8 mouse cellular contexts compared by ENCODE assay signal in the genomic region with DNA sequence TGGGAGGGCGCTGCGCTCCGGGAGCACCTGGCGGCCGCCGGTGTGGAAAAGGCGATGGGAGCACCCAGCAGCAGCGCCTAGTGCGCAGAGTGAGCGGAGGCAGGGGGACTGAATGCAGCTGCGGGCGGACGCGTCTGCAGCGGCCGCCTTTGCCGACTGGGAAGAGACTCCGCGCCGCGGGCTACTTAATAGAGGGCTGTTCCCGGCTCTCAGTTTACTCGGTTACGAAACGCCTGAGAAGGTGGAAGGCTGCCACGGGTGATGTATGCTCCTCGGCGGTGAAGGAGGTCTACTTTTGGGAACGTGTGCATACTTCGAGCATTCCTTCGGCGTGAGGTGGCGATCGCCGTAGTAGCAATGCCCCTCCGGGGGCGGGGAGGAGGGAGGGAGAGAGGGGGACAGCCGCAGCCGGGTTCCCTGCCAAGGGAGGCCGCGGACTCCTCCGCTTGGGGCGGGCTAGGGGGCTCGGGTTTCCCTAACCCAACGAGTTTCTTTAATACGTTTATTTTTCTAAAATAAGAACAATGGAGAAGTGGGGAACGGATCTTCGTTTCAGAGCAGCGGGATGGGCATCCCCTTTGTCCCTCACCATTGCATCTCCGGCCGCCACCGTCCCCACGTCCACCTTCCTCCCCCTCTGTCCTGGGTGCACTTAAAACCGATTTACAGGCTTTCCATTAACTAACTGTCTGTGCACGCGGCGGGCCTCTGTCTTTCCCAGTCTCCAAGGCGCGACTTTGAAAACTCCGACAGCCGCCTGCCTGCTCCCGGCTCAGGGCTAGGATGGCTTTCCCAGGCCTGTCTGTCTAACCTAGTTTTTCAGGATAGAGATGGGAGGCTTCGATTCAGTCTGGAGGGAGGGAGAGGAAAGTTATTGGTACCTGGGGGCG. TPM values are rescaled to one million over a fixed set of nuclear protein-coding genes. Genes with fewer than 3 reads are reported as not detected.
DNase-seq lines count a peak whose midpoint lies in the region; ATAC-seq and TF ChIP-seq lines count a peak whose summit lies in the region.

Gene Col12a1, minus strand, starts transcription at position 351 of the 890 bp plus-strand sequence.

- no peaks in the 10 kb centered on the region for H3K79me2 ChIP-seq in heart, adult 2 months (replicated peaks; ENCODE audit: control insufficient read depth, insufficient read depth, low read length)

- TF ChIP-seq EP300 in heart, adult 2 months (IDR thresholded peaks at IDR 0.05; ENCODE audit: insufficient read depth, low read depth, low read length) = no peak
- TF ChIP-seq EP300 in lung, postnatal 0 days (IDR thresholded peaks at IDR 0.05) = peak; percentile 29; the same call in 1 of the 2 replicates

- peak within 1 kb of the TSS; percentile 76 for H3K27ac ChIP-seq in embryonic facial prominence, embryonic 12.5 days
- no peak within 1 kb of the TSS for H3K27ac ChIP-seq in heart, adult 2 months
- H3K27ac ChIP-seq in kidney, embryonic 15.5 days = peak within 1 kb of the TSS; percentile 75
- H3K27ac ChIP-seq in lung, postnatal 0 days (ENCODE audit: low read length) = no peak within 1 kb of the TSS

- H3K27me3 ChIP-seq in embryonic facial prominence, embryonic 12.5 days = peaks cover 13% of the 10 kb centered on the region
- H3K27me3 ChIP-seq in heart, adult 2 months (ENCODE audit: control insufficient read depth, insufficient read depth, low read length) = peaks cover 5% of the 10 kb centered on the region; the same call in 1 of the 2 replicates
- H3K27me3 ChIP-seq in kidney, embryonic 15.5 days = peaks cover 39% of the 10 kb centered on the region
- H3K27me3 ChIP-seq in lung, postnatal 0 days (replicated peaks; ENCODE audit: insufficient read depth, low read length) = peaks cover 7% of the 10 kb centered on the region

- peak within 1 kb of the TSS; percentile 55 for H3K4me3 ChIP-seq in embryonic facial prominence, embryonic 12.5 days
- H3K4me3 ChIP-seq in heart, adult 2 months = peak within 1 kb of the TSS; percentile 46
- peak within 1 kb of the TSS; percentile 55 for H3K4me3 ChIP-seq in kidney, embryonic 15.5 days (replicated peaks)
- peak within 1 kb of the TSS; percentile 45 for H3K4me3 ChIP-seq in lung, postnatal 0 days (ENCODE audit: low read depth, low read length)

- H3K9me3 ChIP-seq in embryonic facial prominence, embryonic 12.5 days = peaks cover 3% of the 10 kb centered on the region; the same call in 1 of the 2 replicates
- no peaks in the 10 kb centered on the region for H3K9me3 ChIP-seq in kidney, embryonic 15.5 days (replicated peaks)
- no peaks in the 10 kb centered on the region for H3K9me3 ChIP-seq in lung, postnatal 0 days (ENCODE audit: low read length)

- no peak for TF ChIP-seq CTCF in heart, adult 2 months (IDR thresholded peaks at IDR 0.05)
- TF ChIP-seq CTCF in lung, postnatal 0 days (IDR thresholded peaks at IDR 0.05) = no peak; the same call in none of the 2 replicates

- WGBS in embryonic facial prominence, embryonic 12.5 days = under 1% methylated on average over 64 of the region's 64 CpGs
- WGBS in heart, adult 2 months = under 1% methylated on average over 64 of the region's 64 CpGs
- under 1% methylated on average over 64 of the region's 64 CpGs for WGBS in kidney, embryonic 15.5 days
- WGBS in lung, postnatal 0 days = under 1% methylated on average over 57 of the region's 64 CpGs

- peak within 1 kb of the TSS; percentile 59 for H3K9ac ChIP-seq in embryonic facial prominence, embryonic 12.5 days
- peak within 1 kb of the TSS; percentile 44 for H3K9ac ChIP-seq in heart, adult 2 months (ENCODE audit: low read depth, low read length)
- peak within 1 kb of the TSS; percentile 43 for H3K9ac ChIP-seq in kidney, embryonic 15.5 days
- peak within 1 kb of the TSS; percentile 41; the same call in 1 of the 2 replicates for H3K9ac ChIP-seq in lung, postnatal 0 days (replicated peaks; ENCODE audit: low read depth)

- peak within 1 kb of the TSS; percentile 68 for H3K4me2 ChIP-seq in embryonic facial prominence, embryonic 12.5 days (replicated peaks)
- peak within 1 kb of the TSS; percentile 90 for H3K4me2 ChIP-seq in kidney, embryonic 15.5 days
- H3K4me2 ChIP-seq in lung, postnatal 0 days (replicated peaks; ENCODE audit: low read depth, low read length) = peak within 1 kb of the TSS; percentile 93

- peaks cover 33% of the 10 kb centered on the region for H3K4me1 ChIP-seq in embryonic facial prominence, embryonic 12.5 days
- no peaks in the 10 kb centered on the region; the same call in 1 of the 2 replicates for H3K4me1 ChIP-seq in heart, adult 2 months (ENCODE audit: control insufficient read depth, insufficient read depth, low read length)
- peaks cover 60% of the 10 kb centered on the region for H3K4me1 ChIP-seq in kidney, embryonic 15.5 days
- H3K4me1 ChIP-seq in lung, postnatal 0 days (ENCODE audit: insufficient read depth, low read depth, low read length) = peaks cover 19% of the 10 kb centered on the region

- intact Hi-C loops in heart, adult 2 months (cut with DNase I) = loop anchor here (5.0 to 10.0 kb wide), 3 partner anchors 351 to 1071 kb away; no protein-coding TSS in a partner anchor

- no peaks in the 10 kb centered on the region for H3K36me3 ChIP-seq in embryonic facial prominence, embryonic 12.5 days
- no peaks in the 10 kb centered on the region for H3K36me3 ChIP-seq in heart, adult 2 months (ENCODE audit: control insufficient read depth, insufficient read depth, low read length)
- H3K36me3 ChIP-seq in kidney, embryonic 15.5 days = no peaks in the 10 kb centered on the region
- no peaks in the 10 kb centered on the region for H3K36me3 ChIP-seq in lung, postnatal 0 days (ENCODE audit: insufficient read depth, low read length)

- ATAC-seq in embryonic facial prominence, embryonic 12.5 days (ENCODE audit: insufficient number of reproducible peaks, insufficient read depth, low FRiP score, low TSS enrichment) = peak; percentile 48
- ATAC-seq in kidney, embryonic 15.5 days (replicated peaks; ENCODE audit: low FRiP score) = peak; percentile 68
- ATAC-seq in lung, postnatal 0 days = peak; percentile 82
- ATAC-seq in CD4-positive, CD25-positive, alpha-beta regulatory T cell, adult 4 months = no peak

- DNase-seq in ovary, adult 18-20 months (ENCODE audit: low spot score) = peak; percentile 51
- no peak for DNase-seq in ovary, postnatal 10 days (ENCODE audit: low spot score)
- DNase-seq in heart, adult 2 months = peak; percentile 74 to 76
- DNase-seq in lung, postnatal 0 days (ENCODE audit: low spot score) = peak; percentile 93
- DNase-seq in right cerebral cortex, postnatal 14 days = peak; percentile 32

- TF ChIP-seq POLR2A in heart, adult 2 months (IDR thresholded peaks at IDR 0.05; ENCODE audit: insufficient read depth, low read depth, low read length) = no peak

RNA-seq across cellular contexts. Expression of gene Col12a1, which starts in this region (rescaled TPM):
- 58.9 TPM in 2 replicates for polyA plus RNA-seq in embryonic facial prominence, embryonic 12.5 days (2016; fragmentation: Nextera tagmentation; extraction: Ambion mirVana)
- under 1 TPM; 0.70 to 0.96 TPM for total RNA-seq in heart, adult 2 months (2021)
- 1.1 and 2.2 TPM in 2 replicates for polyA plus RNA-seq in heart, adult 2 months (2012; rRNA removed)
- polyA plus RNA-seq in kidney, embryonic 15.5 days (2015; fragmentation: Nextera tagmentation; extraction: Ambion mirVana) = 30.5 and 33.5 TPM in 2 replicates
- 11.5 and 13.3 TPM in 2 replicates for polyA plus RNA-seq in lung, postnatal 0 days (2015; fragmentation: Nextera tagmentation; extraction: Ambion mirVana)
- polyA plus RNA-seq in CD4-positive, CD25-positive, alpha-beta regulatory T cell, adult 4 months (2017; shearing (Covaris generic)) = not detected

Comparison
In these comparisons a context has a peak if more than half of its experiments do, and no peak if none do; other contexts are left out.
1. H3K27ac ChIP-seq: peak in embryonic facial prominence, embryonic 12.5 days (single experiment) and kidney, embryonic 15.5 days (single experiment); none in heart, adult 2 months (single experiment) and lung, postnatal 0 days (single experiment).
2. Peak in every context shown above with its lines, with median percentiles within 50 percentile points of each other: H3K4me2 ChIP-seq, H3K4me3 ChIP-seq and H3K9ac ChIP-seq.